Mouse (Mus musculus) spleen, adult 2 months (tissue): ENCODE measurements at regions not wholly inside any gene's neighbourhood (a gene's known extent, or its start where the extent isn't known, plus 50 kb on each side); places are given as distances from the start of the nearest gene placed in this dataset.

Experiments
- CTCF ChIP-seq: fragments of 200-500 bp; IDR thresholded peaks from 2 replicates; pipeline ENCODE4 v1.5.1; 2011; ENCODE audit warnings: mild to moderate bottlenecking, inconsistent platforms; ENCODE audit not compliant: insufficient read depth, insufficient read length, insufficient replicate concordance; ENCODE audit errors: extremely low read depth
- POLR2A ChIP-seq: fragments of 200-500 bp; IDR thresholded peaks from 2 replicates; pipeline ENCODE4 v1.6.1; 2011; ENCODE audit warnings: low read depth, low read length, inconsistent platforms

- no peak for TF ChIP-seq CTCF
- no peak for TF ChIP-seq POLR2A
These were observed 80.0 kb upstream of the Egln3 start for GRCm38 (mm10) chr12:54283646-54284045.
